Mouse (Mus musculus): Measurements from ENCODE around the gene Olig2. TPM values are rescaled to one million over a fixed set of nuclear protein-coding genes. Genes with fewer than 3 reads are reported as not detected.

Gene Olig2
- polyA plus RNA-seq, 1 experiment from 2014 or later, result not detected

DNA sequence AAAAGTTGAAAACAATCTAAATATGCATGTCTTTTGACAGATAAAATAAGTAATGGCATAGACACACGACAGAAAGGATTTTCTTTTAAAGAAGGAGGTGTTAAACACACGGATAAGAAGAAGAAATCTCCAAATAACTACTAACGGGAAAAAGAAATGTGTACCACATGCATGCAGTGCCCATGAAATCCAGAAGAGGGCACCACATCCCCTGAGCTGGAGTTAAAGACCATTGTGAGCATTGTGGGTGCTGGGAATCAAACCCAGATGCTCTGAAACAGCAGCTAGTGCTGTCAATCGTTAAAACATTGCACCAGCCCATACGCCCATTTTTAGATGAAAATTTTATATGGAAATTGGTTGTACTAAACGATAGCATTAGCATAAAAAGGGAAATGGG lies 7.3 kb upstream of the Olig2 start:
- Histone ChIP-seq H3K36me3 (no peaks in the 10 kb centered on the region), H3K27me3 (replicated peaks) (peaks cover 67% of the 10 kb centered on the region), H3K4me1 (replicated peaks) (no peaks in the 10 kb centered on the region), H3K9ac (no peak overlapping the region), H3K4me2 (replicated peaks) (no peak overlapping the region), H3K9me3 (no peaks in the 10 kb centered on the region), H3K4me3 (replicated peaks) (no peak overlapping the region), H3K27ac (no peak overlapping the region)
- 68% methylated on average over 6 of the region's 6 CpGs for WGBS
- ATAC-seq, result no peak

GRCm38 (mm10) chr16:91219246-91219645 lies 6.0 kb upstream of the Olig2 start:
- H3K4me2 ChIP-seq (replicated peaks), result no peak overlapping the region
- no peak overlapping the region for H3K27ac ChIP-seq
- no peak overlapping the region for H3K4me3 ChIP-seq (replicated peaks)
- peaks cover 80% of the 10 kb centered on the region for H3K27me3 ChIP-seq (replicated peaks)
- WGBS, result 14% methylated on average over 14 of the region's 14 CpGs
- ATAC-seq, result no peak
- H3K4me1 ChIP-seq (replicated peaks), result no peaks in the 10 kb centered on the region
- no peak overlapping the region for H3K9ac ChIP-seq
- H3K36me3 ChIP-seq, result no peaks in the 10 kb centered on the region
- no peaks in the 10 kb centered on the region for H3K9me3 ChIP-seq

DNA sequence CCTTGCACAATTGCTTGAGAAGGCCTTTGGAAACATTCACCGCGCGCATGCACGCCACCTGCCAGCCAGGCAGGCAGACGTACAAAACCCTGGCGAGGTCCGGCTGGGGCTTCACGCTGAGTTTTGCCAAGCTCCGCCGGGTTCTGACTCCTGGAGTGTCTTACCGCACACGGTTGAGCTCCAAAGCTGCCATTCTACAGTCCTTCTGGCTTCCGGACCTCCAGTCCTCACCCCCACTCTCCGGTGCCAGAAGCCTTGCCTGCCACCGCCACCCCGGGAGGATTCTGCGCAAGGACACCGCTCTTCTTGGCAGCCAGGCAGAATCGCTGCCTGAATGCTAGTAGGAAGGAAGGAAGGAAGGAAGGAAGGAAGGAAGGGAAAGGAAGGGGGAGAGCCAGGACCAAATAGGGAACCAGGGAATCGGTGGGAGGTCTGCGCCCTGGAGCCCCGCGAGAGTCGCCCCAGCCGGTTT lies 3.0 kb upstream of the Olig2 start:
- 0 out of 2 replicates have a peak overlapping the region, but pooled peaks have one; percentile 2 for H3K4me3 ChIP-seq (replicated peaks)
- WGBS, result under 1% methylated on average over 25 of the region's 25 CpGs
- ATAC-seq, result no peak

DNA sequence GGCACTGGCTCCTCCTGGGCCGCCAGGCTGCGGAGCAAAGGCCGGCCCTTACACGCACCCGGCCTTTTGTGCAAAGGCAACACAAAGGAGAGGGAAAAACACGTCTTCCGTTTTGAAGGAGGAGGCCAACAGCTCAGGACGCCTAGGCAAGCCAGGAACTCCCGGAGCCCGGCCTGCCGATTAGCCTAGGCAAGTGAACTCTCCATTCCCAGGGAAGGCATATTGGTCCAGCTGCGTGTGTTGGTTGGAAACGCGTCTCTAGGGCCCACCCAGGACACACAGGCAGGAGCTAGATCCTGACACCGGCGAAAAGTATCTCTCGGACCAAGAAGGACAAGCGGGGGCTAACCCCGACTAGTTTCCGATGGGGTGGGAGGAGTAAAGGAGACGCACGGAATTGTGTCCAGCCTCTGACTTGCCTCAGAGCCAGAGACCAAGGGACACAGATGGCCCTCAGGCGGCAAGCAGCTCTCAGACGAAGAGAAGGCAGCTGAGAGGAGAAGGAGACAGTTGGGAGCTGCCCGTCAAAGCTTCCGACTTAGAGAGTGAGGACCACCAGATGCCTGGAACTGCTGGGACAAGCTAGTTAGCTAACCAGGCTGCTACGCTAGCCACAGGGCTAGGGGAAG lies 2.5 kb upstream of the Olig2 start:
- Histone ChIP-seq H3K9me3 (no peaks in the 10 kb centered on the region), H3K27me3 (replicated peaks) (peaks cover 99% of the 10 kb centered on the region), H3K4me1 (replicated peaks) (peaks cover 18% of the 10 kb centered on the region), H3K27ac (no peak overlapping the region), H3K4me2 (replicated peaks) (0 out of 2 replicates have a peak overlapping the region, but pooled peaks have one; percentile 9), H3K9ac (no peak overlapping the region), H3K4me3 (replicated peaks) (0 out of 2 replicates have a peak overlapping the region, but pooled peaks have one; percentile 2), H3K36me3 (no peaks in the 10 kb centered on the region)
- under 1% methylated on average over 27 of the region's 27 CpGs for WGBS
- no peak for ATAC-seq

More for the DNA sequence above, 3.0 kb upstream of the Olig2 start:
- Histone ChIP-seq H3K27ac (no peak overlapping the region), H3K36me3 (no peaks in the 10 kb centered on the region), H3K9ac (no peak overlapping the region), H3K27me3 (replicated peaks) (peaks cover 98% of the 10 kb centered on the region), H3K9me3 (no peaks in the 10 kb centered on the region), H3K4me2 (replicated peaks) (0 out of 2 replicates have a peak overlapping the region, but pooled peaks have one; percentile 9), H3K4me1 (replicated peaks) (peaks cover 17% of the 10 kb centered on the region)

DNA sequence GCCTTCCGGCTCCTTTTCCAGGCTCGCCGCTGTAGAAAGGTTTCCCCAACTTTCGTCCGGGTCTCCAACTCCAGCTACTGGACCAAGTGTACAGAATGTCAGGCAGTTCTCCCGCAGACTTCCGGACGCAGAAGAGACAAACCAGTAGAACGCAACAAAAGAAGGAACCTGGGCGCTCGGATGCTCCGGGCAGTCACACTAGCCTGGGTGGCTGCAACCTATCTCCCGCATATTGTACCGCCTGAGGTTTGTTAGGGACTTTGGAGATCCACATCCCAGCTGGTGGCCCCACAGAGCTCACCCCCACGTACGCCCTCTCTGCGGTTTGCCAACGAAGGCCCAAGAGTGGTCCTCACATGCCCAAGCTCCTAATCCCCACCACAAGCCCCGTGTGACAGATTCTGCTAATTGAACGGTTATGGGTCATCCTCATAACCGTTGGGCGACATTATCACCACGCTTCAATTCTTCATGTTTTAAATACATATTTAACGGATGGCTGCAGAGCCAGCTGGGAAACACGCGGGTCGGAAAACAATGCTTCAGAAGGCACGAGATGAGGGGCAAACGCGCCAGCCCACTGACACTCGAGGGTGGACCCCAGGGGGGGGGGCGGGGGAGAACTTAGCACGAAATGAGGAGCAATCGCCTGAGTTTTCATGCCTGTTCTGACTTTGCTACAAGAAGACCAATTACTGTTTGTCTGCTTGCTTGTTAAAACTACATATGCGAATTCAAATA lies 1.8 kb upstream of the Olig2 start:
- Histone ChIP-seq H3K4me3 (replicated peaks) (no peak overlapping the region), H3K9me3 (no peaks in the 10 kb centered on the region), H3K27me3 (replicated peaks) (peaks cover 100% of the 10 kb centered on the region), H3K9ac (no peak overlapping the region), H3K36me3 (no peaks in the 10 kb centered on the region), H3K4me2 (replicated peaks) (no peak overlapping the region; the same call in 1 of the 2 replicates), H3K27ac (no peak overlapping the region), H3K4me1 (replicated peaks) (peaks cover 18% of the 10 kb centered on the region)
- ATAC-seq, result no peak
- WGBS, result 3% methylated on average over 35 of the region's 35 CpGs

GRCm38 (mm10) chr16:91224068-91224402 lies 1.2 kb upstream of the Olig2 start:
- Histone ChIP-seq H3K4me1 (replicated peaks) (peaks cover 18% of the 10 kb centered on the region), H3K36me3 (no peaks in the 10 kb centered on the region), H3K27me3 (replicated peaks) (peaks cover 100% of the 10 kb centered on the region), H3K9ac (no peak overlapping the region), H3K4me3 (replicated peaks) (no peak overlapping the region), H3K4me2 (replicated peaks) (no peak overlapping the region), H3K9me3 (no peaks in the 10 kb centered on the region), H3K27ac (no peak overlapping the region)
- no peak for ATAC-seq
- 9% methylated on average over 10 of the region's 10 CpGs for WGBS

GRCm38 (mm10) chr16:91224481-91225232 lies 600 bp upstream of the Olig2 start:
- no peaks in the 10 kb centered on the region for H3K9me3 ChIP-seq
- under 1% methylated on average over 26 of the region's 26 CpGs for WGBS
- H3K4me1 ChIP-seq (replicated peaks), result peaks cover 18% of the 10 kb centered on the region
- no peak for ATAC-seq
- H3K27ac ChIP-seq, result no peak overlapping the region
- H3K4me3 ChIP-seq (replicated peaks), result peak overlapping the region; percentile 22
- H3K4me2 ChIP-seq (replicated peaks), result peak overlapping the region; percentile 58
- H3K36me3 ChIP-seq, result no peaks in the 10 kb centered on the region
- no peak overlapping the region for H3K9ac ChIP-seq
- peaks cover 100% of the 10 kb centered on the region for H3K27me3 ChIP-seq (replicated peaks)

DNA sequence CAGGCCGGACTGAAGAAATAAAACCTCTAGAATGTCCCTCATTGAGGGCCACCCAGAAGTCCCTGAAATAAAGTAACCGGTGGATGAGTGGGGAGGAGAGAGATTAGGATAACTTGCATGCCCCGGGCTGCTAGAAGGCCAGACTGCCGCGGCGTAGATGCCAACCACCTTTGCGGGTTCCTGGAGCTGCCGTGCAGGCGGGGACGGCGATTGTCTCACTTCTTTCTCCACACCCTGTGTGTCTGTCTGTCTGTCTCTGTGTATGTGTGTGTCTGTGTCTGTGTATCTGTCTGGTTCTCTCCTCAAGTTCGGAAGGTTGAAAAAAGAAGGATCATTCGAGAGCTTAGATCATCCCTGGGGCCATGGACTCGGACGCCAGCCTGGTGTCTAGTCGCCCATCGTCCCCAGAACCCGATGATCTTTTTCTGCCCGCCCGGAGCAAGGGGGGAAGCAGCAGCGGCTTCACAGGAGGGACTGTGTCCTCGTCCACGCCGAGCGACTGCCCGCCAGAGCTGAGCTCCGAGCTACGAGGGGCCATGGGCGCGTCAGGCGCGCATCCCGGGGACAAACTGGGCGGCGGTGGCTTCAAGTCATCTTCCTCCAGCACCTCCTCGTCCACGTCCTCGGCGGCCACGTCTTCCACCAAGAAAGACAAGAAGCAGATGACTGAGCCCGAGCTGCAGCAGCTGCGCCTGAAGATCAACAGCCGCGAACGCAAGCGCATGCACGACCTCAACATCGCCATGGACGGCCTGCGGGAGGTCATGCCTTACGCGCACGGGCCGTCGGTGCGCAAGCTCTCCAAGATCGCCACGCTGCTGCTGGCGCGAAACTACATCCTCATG lies 1.0 kb downstream of the Olig2 start:
- Histone ChIP-seq H3K27me3 (replicated peaks) (peaks cover 98% of the 10 kb centered on the region), H3K4me1 (replicated peaks) (peaks cover 18% of the 10 kb centered on the region), H3K27ac (no peak overlapping the region), H3K9me3 (no peaks in the 10 kb centered on the region), H3K9ac (no peak overlapping the region), H3K4me3 (replicated peaks) (peak overlapping the region; percentile 11; the same call in 1 of the 2 replicates), H3K36me3 (no peaks in the 10 kb centered on the region), H3K4me2 (replicated peaks) (peak overlapping the region; percentile 33)
- WGBS, result 1% methylated on average over 60 of the region's 60 CpGs
- ATAC-seq, result no peak

DNA sequence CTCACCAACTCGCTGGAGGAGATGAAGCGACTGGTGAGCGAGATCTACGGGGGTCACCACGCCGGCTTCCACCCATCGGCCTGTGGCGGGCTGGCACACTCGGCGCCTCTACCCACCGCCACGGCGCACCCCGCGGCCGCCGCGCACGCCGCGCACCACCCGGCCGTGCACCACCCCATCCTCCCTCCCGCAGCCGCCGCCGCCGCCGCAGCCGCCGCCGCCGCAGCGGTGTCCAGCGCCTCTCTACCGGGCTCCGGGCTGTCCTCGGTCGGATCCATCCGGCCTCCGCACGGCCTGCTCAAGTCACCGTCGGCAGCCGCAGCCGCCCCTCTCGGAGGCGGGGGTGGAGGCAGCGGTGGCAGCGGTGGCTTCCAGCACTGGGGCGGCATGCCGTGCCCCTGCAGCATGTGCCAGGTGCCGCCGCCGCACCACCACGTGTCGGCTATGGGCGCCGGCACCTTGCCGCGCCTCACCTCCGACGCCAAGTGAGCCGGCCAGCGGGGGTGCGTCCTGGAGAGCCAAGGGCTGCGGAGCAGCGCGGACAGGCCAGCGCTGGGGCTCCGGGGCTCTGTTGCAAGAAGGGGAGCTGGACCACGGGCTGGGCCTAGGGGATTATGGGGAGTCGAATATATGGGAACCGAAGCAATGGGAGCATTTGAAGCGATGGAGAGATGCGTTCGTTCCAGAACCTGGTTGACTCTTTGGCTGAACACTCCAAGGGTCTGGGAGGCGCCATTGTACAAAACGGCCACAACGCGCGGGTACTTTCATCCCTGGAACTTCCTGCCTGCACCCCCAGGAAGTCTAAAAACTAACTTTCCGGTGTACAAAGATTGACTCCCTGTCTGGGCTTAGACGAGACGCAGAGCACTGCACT lies 1.9 kb downstream of the Olig2 start:
- ATAC-seq, result no peak
- Histone ChIP-seq H3K27ac (no peak overlapping the region), H3K4me3 (replicated peaks) (peak overlapping the region; percentile 11), H3K36me3 (no peaks in the 10 kb centered on the region), H3K4me1 (replicated peaks) (peaks cover 18% of the 10 kb centered on the region), H3K9ac (no peak overlapping the region), H3K9me3 (no peaks in the 10 kb centered on the region), H3K27me3 (replicated peaks) (peaks cover 98% of the 10 kb centered on the region), H3K4me2 (replicated peaks) (peak overlapping the region; percentile 33)
- under 1% methylated on average over 84 of the region's 85 CpGs for WGBS

DNA sequence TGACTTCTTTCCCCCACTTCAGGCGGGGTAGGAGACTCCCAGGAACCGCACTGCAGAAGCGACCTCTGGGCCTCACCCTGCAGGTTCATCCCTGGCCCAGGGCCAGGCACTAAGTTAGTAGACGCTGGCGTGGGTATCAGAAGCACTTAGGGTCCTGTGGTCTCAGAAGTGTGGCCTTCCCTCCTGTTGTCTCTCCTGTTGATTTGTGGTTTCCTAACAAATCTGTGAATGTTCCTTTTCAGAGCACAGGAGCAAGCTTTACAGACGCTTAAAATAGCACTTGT lies 2.4 kb downstream of the Olig2 start:
- Histone ChIP-seq H3K4me3 (replicated peaks) (no peak overlapping the region), H3K4me1 (replicated peaks) (peaks cover 18% of the 10 kb centered on the region), H3K27me3 (replicated peaks) (peaks cover 98% of the 10 kb centered on the region), H3K36me3 (no peaks in the 10 kb centered on the region), H3K9me3 (no peaks in the 10 kb centered on the region), H3K27ac (no peak overlapping the region), H3K9ac (no peak overlapping the region), H3K4me2 (replicated peaks) (no peak overlapping the region)
- under 1% methylated on average over 6 of the region's 6 CpGs for WGBS
- no peak for ATAC-seq
